Mouse (Mus musculus) liver, postnatal 0 days (tissue): Measurements from ENCODE around the gene Mecom.

Experiments used
- CTCF ChIP-seq: sonication (generic); IDR thresholded peaks from 2 replicates; pipeline ENCODE4 v1.5.1; 2016; ENCODE audit warnings: antibody characterized with exemption, low read depth
- EP300 ChIP-seq: IDR thresholded peaks from 2 replicates; pipeline ENCODE4 v1.6.1; 2016; ENCODE audit warnings: antibody characterized with exemption, low read depth, mild to moderate bottlenecking

GRCm38 (mm10) chr3:30468068-30468835, 79.6 kb downstream of the Mecom start:
- TF ChIP-seq EP300 (no peak), CTCF (no peak)
